Mouse (Mus musculus) olfactory bulb, adult 2 months (tissue): ENCODE measurements around the gene Ak7.

ENCODE experiments used
- CTCF ChIP-seq: fragments of 200-500 bp; IDR thresholded peaks from 2 replicates; pipeline ENCODE4 v1.5.1; 2012; ENCODE audit warnings: low read depth, mild to moderate bottlenecking, low read length, moderate library complexity; ENCODE audit not compliant: insufficient read depth
- POLR2A ChIP-seq: fragments of 200-500 bp; IDR thresholded peaks from 2 replicates; pipeline ENCODE4 v1.6.1; 2012; ENCODE audit warnings: mild to moderate bottlenecking, low read depth, low read length, moderate library complexity; ENCODE audit not compliant: insufficient read depth

DNA sequence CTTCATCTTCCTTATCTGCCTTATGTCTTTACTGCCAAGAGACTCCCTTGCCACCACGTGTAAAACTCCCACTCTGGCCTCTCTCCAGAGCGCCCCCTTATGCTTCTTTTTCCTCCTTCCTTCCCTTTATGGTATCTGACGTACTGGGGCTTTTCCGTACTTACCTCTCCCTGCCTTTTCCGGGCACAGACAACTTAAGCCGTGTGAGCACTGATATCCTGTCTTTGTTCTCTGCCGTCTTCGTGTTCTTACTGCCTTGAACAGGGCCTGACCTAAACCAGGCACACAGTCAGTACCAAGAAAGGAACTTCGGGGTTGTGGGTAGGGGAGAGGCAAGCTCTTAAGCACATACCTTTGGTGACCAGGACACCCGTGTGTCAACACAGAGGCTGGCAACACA lies 63.9 kb downstream of the Ak7 start:
- TF ChIP-seq CTCF (no peak), POLR2A (no peak)
